Mouse (Mus musculus) cerebellum, postnatal 25 days (tissue): ENCODE measurements around the gene Olfr1416.

ENCODE experiments used
- DNase-seq, 2 experiments: peaks; one replicate each; pipeline ENCODE4 v3.0.0; 2021; ENCODE audit warnings: mixed read lengths in 2 of 2

The Olfr1416 gene

GRCm38 (mm10) chr1:92431420-92431819 lies 53.5 kb downstream of the Olfr1416 start:
- no peak for DNase-seq

- DNase-seq: no peak
Measured at GRCm38 (mm10) chr1:92430991-92431390, 53.9 kb downstream of the Olfr1416 start.
